Mouse (Mus musculus): ENCODE measurements around the gene Armc2. TPM values are rescaled to one million over a fixed set of nuclear protein-coding genes. Genes with fewer than 3 reads are reported as not detected.

Armc2 gene
- 0.06 and 0.08 TPM in 2 replicates for polyA plus RNA-seq (2015; fragmentation: Nextera tagmentation; extraction: Ambion mirVana)

GRCm38 (mm10) chr10:42018016-42018949 lies at the start of gene Armc2:
Armc2 (minus strand) TSS chr10:42018442.
- peak within 1 kb of the TSS; percentile 83 for H3K4me2 ChIP-seq
- no peaks in the 10 kb centered on the region for H3K36me3 ChIP-seq (replicated peaks)
- H3K4me1 ChIP-seq (replicated peaks), result peaks cover 12% of the 10 kb centered on the region
- peak within 1 kb of the TSS; percentile 59 for H3K4me3 ChIP-seq (replicated peaks)
- H3K9me3 ChIP-seq (replicated peaks), result no peaks in the 10 kb centered on the region
- H3K9ac ChIP-seq, result peak within 1 kb of the TSS; percentile 39
- peaks cover 33% of the 10 kb centered on the region for H3K27me3 ChIP-seq
- no peak within 1 kb of the TSS for H3K27ac ChIP-seq (replicated peaks)
- peak; percentile 94 for ATAC-seq (ENCODE audit: insufficient read depth)
- 3% methylated on average over 56 of the region's 58 CpGs for WGBS (ENCODE audit: insufficient replicate concordance)

- H3K27me3 ChIP-seq, result no peaks in the 10 kb centered on the region
- 60% methylated on average over 5 of the region's 5 CpGs for WGBS (ENCODE audit: insufficient replicate concordance)
- no peak overlapping the region for H3K4me2 ChIP-seq
- H3K9me3 ChIP-seq (replicated peaks), result no peaks in the 10 kb centered on the region
- H3K4me1 ChIP-seq (replicated peaks), result peaks cover 19% of the 10 kb centered on the region
- ATAC-seq (ENCODE audit: insufficient read depth), result no peak
- H3K27ac ChIP-seq (replicated peaks), result no peak overlapping the region
- no peak overlapping the region for H3K9ac ChIP-seq
- H3K36me3 ChIP-seq (replicated peaks), result no peaks in the 10 kb centered on the region
- H3K4me3 ChIP-seq (replicated peaks), result no peak overlapping the region
Observed at GRCm38 (mm10) chr10:42064446-42064845, 46.2 kb upstream of the Armc2 start.

GRCm38 (mm10) chr10:42059522-42059921 lies 41.3 kb upstream of the Armc2 start:
- no peak overlapping the region for H3K9ac ChIP-seq
- WGBS (ENCODE audit: insufficient replicate concordance), result 79% methylated on average over 8 of the region's 8 CpGs

GRCm38 (mm10) chr10:42057746-42058145 lies 39.5 kb upstream of the Armc2 start:
- H3K4me3 ChIP-seq (replicated peaks), result peak overlapping the region; percentile 26
- 0 out of 2 replicates have a peak, but pooled peaks have one; percentile 32 for ATAC-seq (ENCODE audit: insufficient read depth)
- H3K4me2 ChIP-seq, result peak overlapping the region; percentile 64
- peak overlapping the region; percentile 77 for H3K27ac ChIP-seq (replicated peaks)
- H3K9ac ChIP-seq, result 0 out of 2 replicates have a peak overlapping the region, but pooled peaks have one; percentile 38
- H3K9me3 ChIP-seq (replicated peaks), result no peaks in the 10 kb centered on the region
- no peaks in the 10 kb centered on the region for H3K27me3 ChIP-seq
- WGBS (ENCODE audit: insufficient replicate concordance), result 21% methylated on average over 12 of the region's 12 CpGs
- H3K4me1 ChIP-seq (replicated peaks), result peaks cover 35% of the 10 kb centered on the region
- no peaks in the 10 kb centered on the region for H3K36me3 ChIP-seq (replicated peaks)

More at GRCm38 (mm10) chr10:42059522-42059921, 41.3 kb upstream of the Armc2 start:
- peaks cover 42% of the 10 kb centered on the region for H3K4me1 ChIP-seq (replicated peaks)
- H3K36me3 ChIP-seq (replicated peaks), result no peaks in the 10 kb centered on the region
- no peaks in the 10 kb centered on the region for H3K9me3 ChIP-seq (replicated peaks)
- H3K27ac ChIP-seq (replicated peaks), result no peak overlapping the region
- no peaks in the 10 kb centered on the region for H3K27me3 ChIP-seq
- no peak overlapping the region for H3K4me2 ChIP-seq
- H3K4me3 ChIP-seq (replicated peaks), result no peak overlapping the region
- ATAC-seq (ENCODE audit: insufficient read depth), result no peak

GRCm38 (mm10) chr10:42057231-42057601 lies 39.0 kb upstream of the Armc2 start:
- peaks cover 35% of the 10 kb centered on the region for H3K4me1 ChIP-seq (replicated peaks)
- 0 out of 2 replicates have a peak overlapping the region, but pooled peaks have one; percentile 38 for H3K9ac ChIP-seq
- H3K27ac ChIP-seq (replicated peaks), result peak overlapping the region; percentile 77
- no peaks in the 10 kb centered on the region for H3K9me3 ChIP-seq (replicated peaks)
- peak overlapping the region; percentile 64 for H3K4me2 ChIP-seq
- H3K27me3 ChIP-seq, result no peaks in the 10 kb centered on the region
- peak overlapping the region; percentile 26 for H3K4me3 ChIP-seq (replicated peaks)
- 5% methylated on average over 11 of the region's 11 CpGs for WGBS (ENCODE audit: insufficient replicate concordance)
- ATAC-seq (ENCODE audit: insufficient read depth), result peak; percentile 76
- H3K36me3 ChIP-seq (replicated peaks), result no peaks in the 10 kb centered on the region

GRCm38 (mm10) chr10:42056486-42057230 lies 38.4 kb upstream of the Armc2 start:
- Histone ChIP-seq H3K27me3 (no peaks in the 10 kb centered on the region), H3K4me1 (replicated peaks) (peaks cover 38% of the 10 kb centered on the region), H3K4me2 (peak overlapping the region; percentile 64), H3K9ac (peak overlapping the region; percentile 38; the same call in 1 of the 2 replicates), H3K9me3 (replicated peaks) (no peaks in the 10 kb centered on the region), H3K4me3 (replicated peaks) (peak overlapping the region; percentile 26; the same call in 1 of the 2 replicates), H3K36me3 (replicated peaks) (no peaks in the 10 kb centered on the region), H3K27ac (replicated peaks) (peak overlapping the region; percentile 77)
- WGBS (ENCODE audit: insufficient replicate concordance), result 46% methylated on average over 18 of the region's 18 CpGs
- no peak for ATAC-seq (ENCODE audit: insufficient read depth)

- Histone ChIP-seq H3K9ac (no peak overlapping the region), H3K4me3 (replicated peaks) (peak overlapping the region; percentile 27), H3K9me3 (replicated peaks) (no peaks in the 10 kb centered on the region), H3K36me3 (replicated peaks) (no peaks in the 10 kb centered on the region), H3K27ac (replicated peaks) (peak overlapping the region; percentile 77), H3K4me1 (replicated peaks) (peaks cover 49% of the 10 kb centered on the region), H3K4me2 (peak overlapping the region; percentile 64), H3K27me3 (no peaks in the 10 kb centered on the region)
- ATAC-seq (ENCODE audit: insufficient read depth), result peak; percentile 83
- 40% methylated on average over 29 of the region's 29 CpGs for WGBS (ENCODE audit: insufficient replicate concordance)
Observed at GRCm38 (mm10) chr10:42055224-42056165, 37.3 kb upstream of the Armc2 start.

- Histone ChIP-seq H3K27me3 (no peaks in the 10 kb centered on the region), H3K4me2 (peak overlapping the region; percentile 16; the same call in 1 of the 2 replicates), H3K9me3 (replicated peaks) (no peaks in the 10 kb centered on the region), H3K36me3 (replicated peaks) (no peaks in the 10 kb centered on the region), H3K9ac (no peak overlapping the region), H3K4me3 (replicated peaks) (no peak overlapping the region), H3K27ac (replicated peaks) (no peak overlapping the region), H3K4me1 (replicated peaks) (peaks cover 25% of the 10 kb centered on the region)
- WGBS (ENCODE audit: insufficient replicate concordance), result 36% methylated on average over 6 of the region's 6 CpGs
- 0 out of 2 replicates have a peak, but pooled peaks have one; percentile 11 for ATAC-seq (ENCODE audit: insufficient read depth)
Observed at GRCm38 (mm10) chr10:42051069-42051468, 32.8 kb upstream of the Armc2 start.

- Histone ChIP-seq H3K36me3 (replicated peaks) (no peaks in the 10 kb centered on the region), H3K27ac (replicated peaks) (no peak overlapping the region), H3K4me1 (replicated peaks) (peaks cover 16% of the 10 kb centered on the region), H3K27me3 (no peaks in the 10 kb centered on the region), H3K4me3 (replicated peaks) (no peak overlapping the region), H3K9me3 (replicated peaks) (no peaks in the 10 kb centered on the region), H3K4me2 (no peak overlapping the region), H3K9ac (no peak overlapping the region)
- ATAC-seq (ENCODE audit: insufficient read depth), result no peak
- 83% methylated on average over 8 of the region's 8 CpGs for WGBS (ENCODE audit: insufficient replicate concordance)
Observed at GRCm38 (mm10) chr10:42048648-42049047, 30.4 kb upstream of the Armc2 start.

GRCm38 (mm10) chr10:42044574-42044973 lies 26.3 kb upstream of the Armc2 start:
- 72% methylated on average over 10 of the region's 10 CpGs for WGBS (ENCODE audit: insufficient replicate concordance)
- no peak for ATAC-seq (ENCODE audit: insufficient read depth)
- H3K36me3 ChIP-seq (replicated peaks), result no peaks in the 10 kb centered on the region
- no peak overlapping the region for H3K27ac ChIP-seq (replicated peaks)
- no peaks in the 10 kb centered on the region for H3K27me3 ChIP-seq
- no peak overlapping the region for H3K9ac ChIP-seq
- H3K4me1 ChIP-seq (replicated peaks), result no peaks in the 10 kb centered on the region
- no peaks in the 10 kb centered on the region for H3K9me3 ChIP-seq (replicated peaks)
- no peak overlapping the region for H3K4me3 ChIP-seq (replicated peaks)
- no peak overlapping the region for H3K4me2 ChIP-seq

Data from liver, embryonic 15.5 days (tissue).